Mouse (Mus musculus) CH12.LX (cell line): ENCODE results near the gene Apobec3. TPM values are rescaled to one million over a fixed set of nuclear protein-coding genes. Genes with fewer than 3 reads are reported as not detected.

Experiments
- DNase-seq: peaks from one replicate; pipeline ENCODE4 v3.0.0-alpha.2; 2013; ENCODE audit errors: extremely low read depth
- H3K27ac ChIP-seq: 2 replicates; pipeline ENCODE4 v1.5.1; 2012; ENCODE audit warnings: low read depth, mild to moderate bottlenecking, control low read depth, moderate library complexity; ENCODE audit not compliant: insufficient read depth
- H3K27me3 ChIP-seq: replicated peaks from 2 replicates; pipeline ENCODE3; 2012; ENCODE audit warnings: inconsistent platforms
- H3K36me3 ChIP-seq, 2 experiments: replicated peaks in 1 of 2; 2 replicates each; pipeline versions ENCODE3 to v1.6.1; 2012; ENCODE audit warnings: inconsistent platforms in 1 of 2, low read length in 1 of 2, mild to moderate bottlenecking in 1 of 2, mixed read lengths in 1 of 2, moderate library complexity in 1 of 2; ENCODE audit not compliant: control insufficient read depth in 1 of 2, insufficient read depth in 1 of 2
- H3K4me1 ChIP-seq, 2 experiments: 2 replicates each; pipeline ENCODE4 v1.6.1; 2012; ENCODE audit warnings: inconsistent platforms in 1 of 2, moderate library complexity in 1 of 2; ENCODE audit not compliant: insufficient read depth in 2 of 2, control insufficient read depth in 1 of 2
- H3K4me2 ChIP-seq: 2 replicates; pipeline ENCODE4 v1.6.1; 2012; ENCODE audit warnings: low read depth, mild to moderate bottlenecking, control low read depth; ENCODE audit not compliant: poor library complexity, insufficient read depth, severe bottlenecking
- H3K4me3 ChIP-seq, 3 experiments: fragments of 150-350 bp in 1 of 3; sonication (generic) in 1 of 3; replicated peaks in 1 of 3; 2 replicates each; pipeline versions ENCODE3 to v1.5.1; 2011 to 2012; ENCODE audit warnings: low read depth in 2 of 3, low read length in 2 of 3, mild to moderate bottlenecking in 2 of 3, moderate library complexity in 2 of 3, control low read depth in 1 of 3, improper control_type of control experiment in 1 of 3, inconsistent platforms in 1 of 3, mixed read lengths in 1 of 3; ENCODE audit not compliant: poor library complexity in 1 of 3
- H3K79me2 ChIP-seq: replicated peaks from 2 replicates; pipeline ENCODE4 v1.6.1; 2012; ENCODE audit warnings: mild to moderate bottlenecking, moderate library complexity; ENCODE audit not compliant: control insufficient read depth, poor library complexity, insufficient read depth, severe bottlenecking; ENCODE audit errors: extremely low read depth
- H3K9ac ChIP-seq: 2 replicates; pipeline ENCODE4 v1.6.1; 2012; ENCODE audit warnings: low read depth, mild to moderate bottlenecking, control low read depth, moderate library complexity; ENCODE audit not compliant: insufficient read depth
- H3K9me3 ChIP-seq: replicated peaks from 2 replicates; pipeline ENCODE3; 2012; ENCODE audit warnings: low read length, inconsistent platforms, mixed read lengths
- BHLHE40 ChIP-seq: IDR thresholded peaks from 2 replicates; pipeline ENCODE4 v1.6.1; 2011; ENCODE audit warnings: mild to moderate bottlenecking, low read depth, low read length, improper control_type of control experiment
- CHD1 ChIP-seq: IDR thresholded peaks from 2 replicates; pipeline ENCODE4 v1.6.1; 2012; ENCODE audit warnings: low read depth, low read length, improper control_type of control experiment, inconsistent platforms
- CTCF ChIP-seq, 2 experiments: IDR thresholded peaks in 1 of 2; conservative IDR thresholded peaks in 1 of 2; 2 replicates each; pipeline ENCODE4 v1.5.1; 2011 to 2012; ENCODE audit warnings: low read depth in 2 of 2, low read length in 2 of 2, improper control_type of control experiment in 1 of 2, inconsistent platforms in 1 of 2, mild to moderate bottlenecking in 1 of 2, moderate library complexity in 1 of 2
- ELF1 ChIP-seq: IDR thresholded peaks from 2 replicates; pipeline ENCODE4 v1.6.1; 2014; ENCODE audit warnings: low read depth, mild to moderate bottlenecking, inconsistent platforms, low read length, improper control_type of control experiment
- GABPA ChIP-seq: IDR thresholded peaks from 2 replicates; pipeline ENCODE4 v1.6.1; 2012; ENCODE audit warnings: low read depth, low read length, improper control_type of control experiment, inconsistent platforms; ENCODE audit not compliant: insufficient replicate concordance
- HCFC1 ChIP-seq: IDR thresholded peaks from 2 replicates; pipeline ENCODE4 v1.6.1; 2012; ENCODE audit warnings: low read depth, mild to moderate bottlenecking, inconsistent platforms, low read length, improper control_type of control experiment
- MAFK ChIP-seq: IDR thresholded peaks from 2 replicates; pipeline ENCODE4 v1.6.1; 2011; ENCODE audit warnings: low read length, improper control_type of control experiment; ENCODE audit not compliant: insufficient replicate concordance
- MAX ChIP-seq: IDR thresholded peaks from 2 replicates; pipeline ENCODE4 v1.6.1; 2011; ENCODE audit warnings: low read length, improper control_type of control experiment
- MYC ChIP-seq: IDR thresholded peaks from 2 replicates; pipeline ENCODE4 v1.6.1; 2011; ENCODE audit warnings: low read depth, mild to moderate bottlenecking, improper control_type of control experiment, low read length
- NELFE ChIP-seq: IDR thresholded peaks from 2 replicates; pipeline ENCODE4 v1.6.1; 2011; ENCODE audit warnings: low read depth, low read length, improper control_type of control experiment
- POLR2A ChIP-seq: IDR thresholded peaks from 2 replicates; pipeline ENCODE4 v1.6.1; 2011; ENCODE audit warnings: low read depth, mild to moderate bottlenecking, improper control_type of control experiment, low read length
- RAD21 ChIP-seq: IDR thresholded peaks from 2 replicates; pipeline ENCODE4 v1.6.1; 2011; ENCODE audit warnings: low read depth, mild to moderate bottlenecking, low read length, improper control_type of control experiment, moderate library complexity
- SIN3A ChIP-seq: IDR thresholded peaks from 2 replicates; pipeline ENCODE4 v1.6.1; 2012; ENCODE audit warnings: low read length, improper control_type of control experiment, inconsistent platforms
- SMC3 ChIP-seq: IDR thresholded peaks from 2 replicates; pipeline ENCODE4 v1.6.1; 2011; ENCODE audit warnings: low read depth, low read length, improper control_type of control experiment
- TBP ChIP-seq: conservative IDR thresholded peaks from 2 replicates; pipeline ENCODE4 v1.6.1; 2011; ENCODE audit warnings: low read depth, low read length, improper control_type of control experiment
- USF2 ChIP-seq: conservative IDR thresholded peaks from 2 replicates; pipeline ENCODE4 v1.6.1; 2011; ENCODE audit warnings: low read depth, low read length, improper control_type of control experiment
- ZNF384 ChIP-seq: IDR thresholded peaks from 2 replicates; pipeline ENCODE4 v1.6.1; 2012; ENCODE audit warnings: low read depth, low read length, improper control_type of control experiment, inconsistent platforms
- dilution Hi-C: fragments of 300-500 bp; cut with MboI; formaldehyde crosslinking; loops from 2 replicates; pipeline ENCODE4 v1.14.3; 2020; ENCODE audit warnings: low sequenced_read_pairs; ENCODE audit not compliant: extremely low pct_unique_long_range_greater_than_20kb, extremely low pct_ligation_motif_present
- in situ Hi-C: fragments of 300-500 bp; cut with MboI; formaldehyde crosslinking; loops from 3 replicates; pipeline ENCODE4 v1.14.3; 2019; ENCODE audit warnings: low sequenced_read_pairs, low pct_ligation_motif_present, low pct_unique_long_range_greater_than_20kb, mixed read lengths
- polyA plus RNA-seq: library from polyadenylated mRNA; unstranded; fragments of >175 nt; gene quantifications from 2 replicates; pipeline ENCODE4 v1.2.1, GENCODE M21; 2012; ENCODE audit warnings: low read depth; ENCODE audit not compliant: insufficient read length
- total RNA-seq, 2 experiments: library from RNA; depleted of rRNA; stranded (reverse); fragments of 300-350 nt in 1 of 2; fragments of >200 nt in 1 of 2; gene quantifications; 2 replicates each; pipeline ENCODE4 v1.2.3; 2012 to 2014

Gene Apobec3
- total and polyA plus RNA-seq, 3 experiments: 3.9 to 94.3 (median 10.4) TPM

DNA sequence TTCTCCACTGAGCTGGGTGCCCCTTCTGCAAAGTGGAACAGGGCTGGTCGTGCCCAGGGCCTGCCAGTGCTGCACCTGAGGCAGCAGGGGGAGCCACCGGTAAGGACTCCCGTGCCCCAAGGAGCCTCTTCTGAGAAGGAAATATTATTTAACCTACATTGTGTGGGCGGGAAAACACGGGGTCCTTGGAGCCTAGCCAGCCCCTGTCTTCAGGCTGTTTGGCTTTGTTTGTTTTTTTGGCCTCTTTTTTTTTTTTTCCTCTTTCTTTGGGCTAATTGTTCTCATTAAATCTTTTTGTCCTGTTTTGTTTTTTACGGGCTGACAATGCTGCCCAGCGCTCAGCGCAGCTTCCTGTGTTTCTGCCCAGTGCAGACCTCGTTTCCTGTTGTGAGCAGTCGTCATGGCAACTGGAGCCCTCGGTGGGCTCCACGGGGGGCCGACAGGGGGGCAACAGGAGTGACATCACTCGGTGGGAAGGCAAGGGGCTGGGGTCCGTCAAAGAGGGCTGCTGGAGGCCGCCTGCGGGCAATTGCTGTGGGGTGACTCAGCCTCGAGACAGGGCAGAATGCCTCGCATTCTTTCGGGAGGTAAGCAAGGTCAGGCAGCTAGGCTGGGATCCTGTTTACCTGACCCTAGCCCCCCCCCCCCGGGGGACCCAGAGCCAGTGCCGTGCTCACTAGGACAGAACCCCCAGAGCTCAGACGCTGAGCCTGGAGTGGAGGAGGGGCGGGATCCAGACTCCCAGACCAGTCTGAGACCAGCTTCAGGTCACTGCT, 59.0 kb downstream of the Apobec3 start:
- TF ChIP-seq RAD21 (peak; percentile 71), ZNF384 (no peak), MAFK (no peak), MAX (no peak), CTCF (conservative IDR thresholded peaks at IDR 0.05 in 1 of 2, IDR thresholded peaks at IDR 0.05 in 1 of 2; ENCODE audit: low read depth in 2 of 2, low read length in 2 of 2) (peak in 1 of 2 experiments; percentile 77; a peak in 2 of 4 replicates), SMC3 (peak; percentile 84), NELFE (no peak), POLR2A (no peak), BHLHE40 (0 out of 2 replicates have a peak, but pooled peaks have one; percentile 7)
- no peak overlapping the region for H3K9ac ChIP-seq
- peaks cover 5% of the 10 kb centered on the region for H3K9me3 ChIP-seq
- H3K36me3 ChIP-seq: no peaks in the 10 kb centered on the region
- peaks cover 3 to 15% of the 10 kb centered on the region in 2 experiments; a peak in 2 of 4 replicates for H3K4me1 ChIP-seq
- DNase-seq: no peak
- no peak overlapping the region for H3K4me3 ChIP-seq
- H3K79me2 ChIP-seq: no peaks in the 10 kb centered on the region
- peaks cover 17% of the 10 kb centered on the region for H3K27me3 ChIP-seq
- H3K4me2 ChIP-seq: no peak overlapping the region
- H3K27ac ChIP-seq: no peak overlapping the region
- in situ Hi-C loops: loop anchor here (5.0 kb wide), 1 partner anchor 127 kb away; no protein-coding TSS in a partner anchor
- dilution Hi-C loops: no loop called here

DNA sequence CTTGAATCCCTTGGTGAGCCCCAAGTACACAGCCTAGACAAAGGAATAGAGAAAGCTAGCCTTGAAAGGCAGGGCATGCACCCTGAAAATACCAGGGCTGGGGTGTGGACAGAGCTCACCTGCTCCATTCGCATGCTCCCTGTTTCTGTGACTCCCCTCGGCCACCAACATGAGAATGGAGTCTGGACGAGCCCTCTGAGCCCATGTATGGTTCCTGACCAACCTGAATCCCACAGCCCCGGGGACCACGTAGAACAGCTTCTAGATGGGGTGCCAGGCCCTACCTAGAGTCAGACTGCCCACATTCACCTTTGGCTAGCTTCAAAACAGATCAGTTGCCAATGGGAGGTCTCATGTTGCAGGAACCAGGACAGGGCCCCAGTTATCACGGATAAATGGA, 59.8 kb downstream of the Apobec3 start:
- Histone ChIP-seq H3K27me3 (peaks cover 17% of the 10 kb centered on the region), H3K79me2 (no peaks in the 10 kb centered on the region), H3K36me3 (no peaks in the 10 kb centered on the region), H3K9me3 (peaks cover 5% of the 10 kb centered on the region), H3K9ac (no peak overlapping the region), H3K4me1 (peaks cover 1 to 13% of the 10 kb centered on the region in 2 experiments; a peak in 2 of 4 replicates), H3K4me3 (no peak overlapping the region), H3K4me2 (no peak overlapping the region), H3K27ac (no peak overlapping the region)
- TF ChIP-seq HCFC1 (no peak), TBP (no peak), MYC (no peak), CHD1 (no peak), ELF1 (no peak), GABPA (no peak), SIN3A (no peak), USF2 (no peak), MAFK (no peak), BHLHE40 (no peak)
- DNase-seq: no peak
- in situ Hi-C loops (loop anchor here (5.0 kb wide), 1 partner anchor 126 kb away; no protein-coding TSS in a partner anchor), dilution Hi-C loops (no loop called here)
